Mouse (Mus musculus): ENCODE data around the gene Slc36a2.

GRCm38 (mm10) chr11:55151608-55152007, 33.3 kb downstream of the Slc36a2 start, which contains the start of gene Slc36a3:
- no peak for TF ChIP-seq CTCF (IDR thresholded peaks at IDR 0.05; ENCODE audit: control insufficient read depth, insufficient read depth, insufficient replicate concordance, low read depth, low read length)
- peak; percentile 60; the same call in 1 of the 2 replicates for TF ChIP-seq POLR2A (IDR thresholded peaks at IDR 0.05; ENCODE audit: control insufficient read depth, low read depth, low read length)
